Mouse (Mus musculus) megakaryocyte, embryonic 14.5 days (primary cell): ENCODE results near the gene Arhgdib.

ENCODE experiments used
- FLI1 ChIP-seq: IDR thresholded peaks from 2 replicates; pipeline ENCODE4 v1.6.1; 2012; ENCODE audit warnings: low read length, inconsistent platforms, mixed read lengths
- GATA1 ChIP-seq: IDR thresholded peaks from 3 replicates; pipeline ENCODE4 v1.6.1; 2012; ENCODE audit warnings: mixed read lengths, low read length, inconsistent platforms, borderline replicate concordance

GRCm38 (mm10) chr6:136939326-136940187 is 2.1 kb downstream of the Arhgdib start:
- TF ChIP-seq GATA1 (no peak), FLI1 (no peak)
